Mouse (Mus musculus): ENCODE data around the gene Avpr2. TPM values are rescaled to one million over a fixed set of nuclear protein-coding genes. Genes with fewer than 3 reads are reported as not detected.

The Avpr2 gene
- polyA plus RNA-seq, 1 experiment, result not detected

GRCm38 (mm10) chrX:73941860-73942259, 50.0 kb downstream of the Avpr2 start:
- no peaks in the 10 kb centered on the region for H3K4me1 ChIP-seq (ENCODE audit: control insufficient read depth, insufficient read depth, low read length)
- no peak overlapping the region for H3K27ac ChIP-seq (ENCODE audit: insufficient read depth, low read length)
- TF ChIP-seq CTCF (IDR thresholded peaks at IDR 0.05; ENCODE audit: extremely low read depth, insufficient read depth, low read length) (no peak), POLR2A (IDR thresholded peaks at IDR 0.05; ENCODE audit: extremely low read depth, insufficient read depth, low read length) (no peak)
- H3K4me3 ChIP-seq (ENCODE audit: insufficient read depth, low read length), result no peak overlapping the region

GRCm38 (mm10) chrX:73942294-73942693, 50.4 kb downstream of the Avpr2 start:
- H3K4me1 ChIP-seq (ENCODE audit: control insufficient read depth, insufficient read depth, low read length), result no peaks in the 10 kb centered on the region
- no peak overlapping the region for H3K27ac ChIP-seq (ENCODE audit: insufficient read depth, low read length)
- H3K4me3 ChIP-seq (ENCODE audit: insufficient read depth, low read length), result no peak overlapping the region
- TF ChIP-seq CTCF (IDR thresholded peaks at IDR 0.05; ENCODE audit: extremely low read depth, insufficient read depth, low read length), result no peak
- no peak for TF ChIP-seq POLR2A (IDR thresholded peaks at IDR 0.05; ENCODE audit: extremely low read depth, insufficient read depth, low read length)

Other genes with a start within 250 kb of the Avpr2 start
- 90.2 and 98.5 TPM in 2 replicates for gene Pnck, start 232.0 kb upstream of the Avpr2 start, polyA plus RNA-seq (2012; rRNA removed)
- gene Slc6a8, start 219.0 kb upstream of the Avpr2 start, polyA plus RNA-seq (2012; rRNA removed), result 111 and 134 TPM in 2 replicates
- gene Bcap31, start 175.9 kb upstream of the Avpr2 start, polyA plus RNA-seq (2012; rRNA removed), result 85.8 and 88.1 TPM in 2 replicates
- gene Abcd1, start 175.5 kb upstream of the Avpr2 start, polyA plus RNA-seq (2012; rRNA removed), result 16.6 and 16.9 TPM in 2 replicates
- 17.3 and 20.3 TPM in 2 replicates for gene Plxnb3, start 135.0 kb upstream of the Avpr2 start, polyA plus RNA-seq (2012; rRNA removed)
- gene Srpk3, start 117.7 kb upstream of the Avpr2 start, polyA plus RNA-seq (2012; rRNA removed), result 21.1 and 23.5 TPM in 2 replicates
- gene Idh3g, start 105.2 kb upstream of the Avpr2 start, polyA plus RNA-seq (2012; rRNA removed), result 609 and 638 TPM in 2 replicates
- 148 and 151 TPM in 2 replicates for gene Ssr4, start 105.1 kb upstream of the Avpr2 start, polyA plus RNA-seq (2012; rRNA removed)
- 86.2 and 93.6 TPM in 2 replicates for gene Pdzd4, start 67.1 kb upstream of the Avpr2 start, polyA plus RNA-seq (2012; rRNA removed)
- gene L1cam, start 4.0 kb downstream of the Avpr2 start, polyA plus RNA-seq (2012; rRNA removed), result 91.8 and 97.1 TPM in 2 replicates
- 6.5 and 7.9 TPM in 2 replicates for gene Arhgap4, start 29.8 kb downstream of the Avpr2 start, polyA plus RNA-seq (2012; rRNA removed)
- gene Naa10, start 29.8 kb downstream of the Avpr2 start, polyA plus RNA-seq (2012; rRNA removed), result 74.5 and 80.4 TPM in 2 replicates
- 6.7 and 8.7 TPM in 2 replicates for gene Renbp, start 38.7 kb downstream of the Avpr2 start, polyA plus RNA-seq (2012; rRNA removed)
- gene Hcfc1, start 74.3 kb downstream of the Avpr2 start, polyA plus RNA-seq (2012; rRNA removed), result 33.1 and 33.3 TPM in 2 replicates
- gene Irak1, start 131.8 kb downstream of the Avpr2 start, polyA plus RNA-seq (2012; rRNA removed), result 80.8 and 94.9 TPM in 2 replicates
- 0.34 and 0.38 TPM in 2 replicates for gene Opn1mw, start 235.4 kb downstream of the Avpr2 start, polyA plus RNA-seq (2012; rRNA removed)
- 28.6 and 29.4 TPM in 2 replicates for gene Mecp2, start 243.3 kb downstream of the Avpr2 start, polyA plus RNA-seq (2012; rRNA removed)